Mouse (Mus musculus) neural tube, embryonic 14.5 days (tissue): ENCODE data around the gene Pard6b. TPM values are rescaled to one million over a fixed set of nuclear protein-coding genes. Genes with fewer than 3 reads are reported as not detected.
A peak's percentile ranks its signal among the peaks of the same experiment; 100 is the strongest.

ENCODE experiments used
- ATAC-seq: fragments of 200-750 bp; cut with Nextera tagmentation; 2 replicates; pipeline ENCODE4 v1.8.0; 2017; ENCODE audit warnings: low read depth, mild to moderate bottlenecking, moderate TSS enrichment, moderate library complexity
- H3K27ac ChIP-seq: fragments of 300-500 bp; sonication (generic); 2 replicates; pipeline ENCODE4 v1.5.1; 2014; ENCODE audit warnings: low read depth, mild to moderate bottlenecking, control low read depth, low read length, moderate library complexity, mixed read lengths
- H3K27me3 ChIP-seq: fragments of 300-500 bp; sonication (generic); 2 replicates; pipeline ENCODE4 v1.6.1; 2014; ENCODE audit warnings: low read length; ENCODE audit not compliant: control insufficient read depth, insufficient read depth
- H3K36me3 ChIP-seq: fragments of 300-500 bp; sonication (generic); 2 replicates; pipeline ENCODE4 v1.6.1; 2014; ENCODE audit warnings: low read length, mixed read lengths; ENCODE audit not compliant: control insufficient read depth, insufficient read depth
- H3K4me1 ChIP-seq: fragments of 300-500 bp; sonication (generic); 2 replicates; pipeline ENCODE4 v1.6.1; 2014; ENCODE audit warnings: low read length; ENCODE audit not compliant: control insufficient read depth, insufficient read depth
- H3K4me2 ChIP-seq: fragments of 300-500 bp; sonication (generic); 2 replicates; pipeline ENCODE4 v1.6.1; 2014; ENCODE audit warnings: mild to moderate bottlenecking, low read depth, low read length, control low read depth
- H3K4me3 ChIP-seq: fragments of 300-500 bp; sonication (generic); 2 replicates; pipeline ENCODE4 v1.5.1; 2014; ENCODE audit warnings: low read depth, low read length, control low read depth, mixed read lengths
- H3K9ac ChIP-seq: fragments of 300-500 bp; sonication (generic); replicated peaks from 2 replicates; pipeline ENCODE4 v1.6.1; 2014; ENCODE audit warnings: low read depth, mild to moderate bottlenecking, control low read depth, low read length, mixed read lengths
- H3K9me3 ChIP-seq: fragments of 300-500 bp; sonication (generic); 2 replicates; pipeline ENCODE4 v1.6.1; 2016; ENCODE audit warnings: low read length; ENCODE audit not compliant: control insufficient read depth
- whole genome bisulfite sequencing: fragments of 180-500 bp; shearing (Covaris S2); extraction: QIAGEN DNeasy Blood & Tissue Kit; methylation state at CpG from one replicate; pipeline ENCODE4 v1.1.7; 2014; 5-methylcytosine and 5-hydroxymethylcytosine counted together
- polyA plus RNA-seq: library from polyadenylated mRNA; unstranded; fragments of >200 nt; fragmentation: Nextera tagmentation; extraction: Ambion mirVana; gene quantifications from 2 replicates; pipeline ENCODE4 v1.2.1, GENCODE M21; 2014

The Pard6b gene
- 8.5 and 11.2 TPM in 2 replicates for polyA plus RNA-seq

DNA sequence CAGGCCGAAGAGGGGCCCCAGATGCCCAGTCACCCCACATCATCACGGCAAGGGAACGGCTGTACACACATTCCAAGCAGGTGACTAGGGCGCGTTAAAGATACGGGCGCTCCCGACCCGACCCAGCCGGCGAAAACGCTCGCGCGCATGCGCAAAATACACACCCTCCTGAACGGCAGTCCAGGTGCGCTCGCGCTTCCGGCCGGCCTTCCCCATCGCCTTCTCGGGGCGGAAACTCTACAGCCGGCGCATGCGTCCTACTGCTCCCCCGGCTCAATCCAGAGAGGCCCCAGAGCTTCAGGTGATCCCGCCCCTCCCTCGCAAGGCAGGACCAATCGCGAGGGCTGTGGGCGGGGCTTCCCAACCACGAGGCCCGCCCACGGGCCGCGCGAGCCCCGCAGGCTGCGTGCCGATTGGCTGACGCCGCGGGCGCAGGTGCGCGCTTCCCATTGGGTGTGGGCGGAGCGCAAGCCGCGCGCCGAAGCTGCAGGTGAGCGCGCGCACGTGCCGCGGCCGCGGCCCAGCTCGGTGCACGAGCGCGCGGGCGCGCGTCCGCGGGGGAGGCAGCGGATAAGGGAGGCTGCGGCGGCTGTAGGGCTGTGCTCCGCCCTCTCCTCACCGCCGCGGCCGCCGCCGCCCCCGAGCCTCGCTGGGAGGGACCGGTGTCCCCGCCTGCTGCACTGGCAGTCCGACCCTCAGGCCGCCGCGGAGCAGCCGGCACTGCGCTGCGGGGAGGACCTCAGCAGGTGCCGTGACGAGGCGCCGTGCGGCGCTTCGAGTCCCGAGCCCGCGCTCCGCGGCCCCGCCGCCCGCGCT lies at the start of gene Pard6b:
Pard6b (plus strand) TSS at position 574 of the 816 bp plus-strand sequence.
- Histone ChIP-seq H3K27me3 (no peaks in the 10 kb centered on the region), H3K9me3 (no peaks in the 10 kb centered on the region), H3K27ac (peak within 1 kb of the TSS; percentile 88), H3K9ac (peak within 1 kb of the TSS; percentile 83), H3K4me1 (peaks cover 11% of the 10 kb centered on the region), H3K4me2 (peak within 1 kb of the TSS; percentile 76), H3K4me3 (peak within 1 kb of the TSS; percentile 71), H3K36me3 (no peaks in the 10 kb centered on the region)
- peak; percentile 95 for ATAC-seq
- WGBS = under 1% methylated on average over 82 of the region's 110 CpGs

DNA sequence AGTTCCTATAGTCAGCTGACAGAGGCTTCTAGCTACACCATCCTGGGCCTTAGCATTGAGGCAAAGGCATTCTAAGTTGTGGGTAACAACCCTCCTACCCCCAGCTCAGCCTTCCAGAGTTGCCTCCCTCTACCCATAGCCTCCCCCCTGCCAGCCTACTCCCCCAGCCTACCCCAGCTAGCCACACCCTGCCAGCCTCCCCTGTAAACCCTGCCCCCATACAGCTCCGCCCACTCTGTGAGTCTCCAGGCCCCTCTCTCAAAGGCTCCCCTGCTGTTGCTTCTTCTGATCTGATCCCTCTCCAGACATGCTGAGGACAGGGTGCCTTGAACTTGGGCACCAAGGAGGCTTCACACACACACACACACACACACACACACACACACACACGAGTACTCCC lies 49.0 kb upstream of the Pard6b start:
- Histone ChIP-seq H3K4me3 (no peak overlapping the region), H3K27ac (no peak overlapping the region), H3K9ac (no peak overlapping the region), H3K4me2 (no peak overlapping the region), H3K9me3 (no peaks in the 10 kb centered on the region), H3K36me3 (no peaks in the 10 kb centered on the region), H3K27me3 (no peaks in the 10 kb centered on the region), H3K4me1 (no peaks in the 10 kb centered on the region)
- WGBS = 69% methylated on average over 2 of the region's 2 CpGs
- ATAC-seq = no peak

DNA sequence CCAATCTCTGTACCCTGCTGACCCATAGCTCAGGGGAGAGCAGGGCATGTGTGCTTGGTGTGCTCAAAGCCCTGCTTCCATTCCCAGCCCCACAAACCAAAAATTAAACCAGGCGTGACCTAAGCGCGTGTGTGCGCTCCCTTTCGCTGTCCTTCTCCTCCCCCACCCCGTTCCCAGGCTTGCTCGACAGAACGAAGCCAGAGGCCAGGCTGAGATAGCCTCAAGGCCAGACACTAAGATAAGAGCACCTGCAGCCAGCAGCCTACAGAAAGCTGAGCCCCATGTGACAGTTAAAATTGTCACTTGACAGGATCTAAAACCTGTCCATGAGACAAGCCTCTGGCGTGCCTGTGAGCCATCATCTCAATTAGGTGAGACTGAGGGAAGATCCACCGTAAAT lies 46.9 kb upstream of the Pard6b start:
- no peak for ATAC-seq
- H3K27ac ChIP-seq = no peak overlapping the region
- WGBS = 64% methylated on average over 10 of the region's 10 CpGs
- no peaks in the 10 kb centered on the region for H3K9me3 ChIP-seq
- H3K27me3 ChIP-seq = no peaks in the 10 kb centered on the region
- no peak overlapping the region for H3K4me3 ChIP-seq
- H3K9ac ChIP-seq = no peak overlapping the region
- no peaks in the 10 kb centered on the region for H3K4me1 ChIP-seq
- H3K36me3 ChIP-seq = no peaks in the 10 kb centered on the region
- H3K4me2 ChIP-seq = no peak overlapping the region

DNA sequence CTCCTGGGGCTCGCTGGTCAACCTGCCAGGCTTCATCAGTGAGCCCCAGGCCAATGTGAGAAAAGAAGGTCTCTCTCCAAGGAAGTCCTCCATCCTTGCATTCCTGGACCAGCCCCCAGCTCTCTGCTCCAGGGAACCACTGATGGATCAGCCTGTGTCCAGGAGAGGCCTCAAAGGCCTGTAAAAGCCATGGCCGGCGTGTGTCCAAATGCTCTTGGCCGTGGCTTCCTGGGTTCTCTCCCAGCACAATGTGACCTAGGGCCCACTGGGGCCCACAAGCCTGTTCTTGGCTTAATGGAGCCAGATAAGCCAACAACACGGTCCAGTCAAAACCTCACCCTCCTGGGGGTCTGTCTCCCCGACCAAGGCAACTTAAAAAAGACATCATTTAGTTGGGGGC lies 44.9 kb upstream of the Pard6b start:
- no peaks in the 10 kb centered on the region for H3K4me1 ChIP-seq
- 90% methylated on average over 6 of the region's 6 CpGs for WGBS
- no peak overlapping the region for H3K9ac ChIP-seq
- H3K4me2 ChIP-seq = no peak overlapping the region
- no peak for ATAC-seq
- no peaks in the 10 kb centered on the region for H3K27me3 ChIP-seq
- no peak overlapping the region for H3K4me3 ChIP-seq
- no peaks in the 10 kb centered on the region for H3K9me3 ChIP-seq
- H3K27ac ChIP-seq = no peak overlapping the region
- H3K36me3 ChIP-seq = no peaks in the 10 kb centered on the region

DNA sequence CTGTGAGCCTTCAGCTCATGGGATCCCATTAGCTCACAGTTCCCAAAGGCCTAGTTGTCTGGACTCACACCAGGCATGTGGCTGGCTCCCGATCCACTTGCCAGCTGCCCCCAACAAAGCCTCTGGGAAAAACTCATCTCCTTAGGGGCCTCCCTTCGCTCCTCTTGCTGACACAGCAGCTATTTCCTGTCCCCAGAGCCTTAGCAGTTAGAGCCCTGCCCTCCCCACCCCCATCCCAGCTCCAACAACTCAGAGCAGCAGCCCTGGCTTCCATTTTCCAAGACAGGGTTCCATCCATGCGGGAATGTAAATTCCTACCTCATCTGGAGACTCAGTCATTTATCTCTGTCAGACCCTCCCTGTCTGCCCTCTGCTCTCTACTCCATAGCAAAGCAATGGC lies 43.7 kb upstream of the Pard6b start:
- no peaks in the 10 kb centered on the region for H3K4me1 ChIP-seq
- no peak overlapping the region for H3K4me2 ChIP-seq
- 15% methylated on average over 3 of the region's 3 CpGs for WGBS
- H3K27me3 ChIP-seq = no peaks in the 10 kb centered on the region
- no peak for ATAC-seq
- no peak overlapping the region for H3K27ac ChIP-seq
- H3K4me3 ChIP-seq = no peak overlapping the region
- no peaks in the 10 kb centered on the region for H3K9me3 ChIP-seq
- H3K36me3 ChIP-seq = no peaks in the 10 kb centered on the region
- no peak overlapping the region for H3K9ac ChIP-seq

DNA sequence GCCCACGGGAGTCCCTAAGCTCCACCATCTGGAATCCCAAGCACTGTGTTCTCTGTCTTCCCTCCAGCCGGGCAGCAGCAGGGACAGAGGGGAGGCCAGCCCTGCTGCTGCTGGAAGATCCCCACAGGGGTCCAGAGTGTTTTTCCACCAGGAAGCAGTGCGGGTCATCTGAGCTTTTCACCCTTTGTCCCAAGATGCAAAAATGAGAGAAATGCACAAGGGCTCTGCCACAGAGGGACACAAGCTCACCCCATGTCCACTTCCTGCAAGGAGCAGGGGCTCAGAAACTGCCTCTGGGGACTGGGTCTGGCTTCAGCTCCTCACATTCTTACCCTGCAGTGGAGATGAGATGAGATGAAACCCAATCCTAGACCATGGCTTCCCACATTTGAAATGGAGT lies 40.1 kb upstream of the Pard6b start:
- Histone ChIP-seq H3K36me3 (no peaks in the 10 kb centered on the region), H3K27ac (no peak overlapping the region; the same call in 1 of the 2 replicates), H3K9ac (no peak overlapping the region), H3K4me2 (no peak overlapping the region), H3K4me1 (no peaks in the 10 kb centered on the region), H3K4me3 (no peak overlapping the region), H3K9me3 (no peaks in the 10 kb centered on the region), H3K27me3 (no peaks in the 10 kb centered on the region)
- 43% methylated on average over 3 of the region's 3 CpGs for WGBS
- ATAC-seq = no peak

DNA sequence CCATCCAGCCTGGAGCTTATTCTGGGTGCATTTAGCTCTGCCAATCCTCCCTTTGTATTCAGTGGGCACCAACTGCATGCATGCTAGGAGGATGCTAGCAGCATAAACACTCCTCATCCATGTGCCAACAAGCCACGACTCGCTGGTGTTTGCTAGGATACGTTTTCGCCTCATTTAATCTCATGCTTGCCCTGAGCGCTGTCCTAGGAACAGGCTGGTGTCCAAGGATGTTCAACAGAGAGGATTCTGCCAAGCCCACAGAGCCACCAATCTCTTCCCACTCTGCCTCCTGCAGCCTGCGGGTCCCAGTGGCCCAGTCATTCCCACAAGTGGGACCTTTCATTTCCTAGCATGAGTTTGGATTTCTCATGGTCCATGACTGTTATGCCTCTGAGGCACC lies 38.8 kb upstream of the Pard6b start:
- 56% methylated on average over 6 of the region's 6 CpGs for WGBS
- H3K4me1 ChIP-seq = no peaks in the 10 kb centered on the region
- H3K9ac ChIP-seq = no peak overlapping the region
- H3K36me3 ChIP-seq = no peaks in the 10 kb centered on the region
- H3K9me3 ChIP-seq = no peaks in the 10 kb centered on the region
- no peak overlapping the region for H3K4me2 ChIP-seq
- no peak overlapping the region for H3K27ac ChIP-seq
- no peak overlapping the region for H3K4me3 ChIP-seq
- H3K27me3 ChIP-seq = no peaks in the 10 kb centered on the region
- ATAC-seq = peak; percentile 41; the same call in 1 of the 2 replicates

DNA sequence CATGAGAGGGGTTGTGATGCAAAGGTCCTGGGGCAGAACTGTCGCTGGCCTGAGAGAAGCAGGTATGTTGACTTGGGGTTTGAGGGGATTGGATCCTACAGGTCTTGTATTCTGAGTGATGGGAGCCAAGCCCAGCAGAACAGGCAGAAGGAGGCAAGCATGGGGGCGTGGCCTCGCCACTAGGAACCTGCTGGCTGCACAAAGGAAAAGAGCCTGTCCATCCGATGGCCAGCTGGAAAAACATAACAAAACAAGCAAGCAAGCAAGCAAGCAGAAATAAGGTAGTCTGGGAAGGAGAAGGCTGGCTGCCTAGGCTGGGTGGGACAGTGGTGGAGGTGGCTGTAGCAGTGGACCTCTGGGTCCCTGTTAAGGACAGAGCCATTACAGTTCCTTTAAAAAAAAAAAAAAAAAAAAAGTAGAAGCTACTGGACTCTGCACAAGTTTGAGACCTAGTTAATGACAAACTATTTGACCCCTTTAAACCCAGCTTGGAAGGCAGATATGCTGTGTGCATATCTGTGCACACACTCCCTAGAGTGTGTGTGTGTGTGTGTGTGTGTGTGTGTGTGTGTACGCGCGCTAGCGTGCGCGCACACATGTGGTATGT lies 36.0 kb upstream of the Pard6b start:
- Histone ChIP-seq H3K27ac (no peak overlapping the region), H3K4me3 (no peak overlapping the region), H3K36me3 (no peaks in the 10 kb centered on the region), H3K4me1 (no peaks in the 10 kb centered on the region; the same call in 1 of the 2 replicates), H3K9ac (no peak overlapping the region), H3K27me3 (peaks cover 6% of the 10 kb centered on the region), H3K9me3 (no peaks in the 10 kb centered on the region), H3K4me2 (no peak overlapping the region)
- WGBS = 76% methylated on average over 10 of the region's 10 CpGs
- no peak for ATAC-seq

DNA sequence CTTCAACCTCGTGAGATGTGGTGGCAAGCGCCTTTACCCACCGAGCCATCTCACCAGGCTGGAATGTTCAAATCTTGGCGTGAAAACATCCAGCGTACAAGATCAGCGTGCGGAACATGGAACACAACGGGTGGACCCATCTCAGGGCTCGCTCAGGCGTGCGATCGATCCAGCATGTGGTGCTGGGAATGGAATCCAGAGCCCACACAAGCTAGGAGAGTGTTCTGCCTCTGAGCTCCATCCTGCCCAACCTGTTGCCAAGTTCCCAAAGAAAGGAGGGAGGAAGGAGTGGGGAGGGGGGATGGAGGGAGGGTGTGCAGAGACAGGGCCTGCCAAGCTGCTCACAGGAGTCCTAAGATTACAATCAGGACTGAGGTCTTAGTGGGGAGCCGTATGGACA lies 35.4 kb upstream of the Pard6b start:
- Histone ChIP-seq H3K4me2 (no peak overlapping the region), H3K36me3 (no peaks in the 10 kb centered on the region), H3K27me3 (peaks cover 7% of the 10 kb centered on the region), H3K4me1 (peaks cover 5% of the 10 kb centered on the region), H3K4me3 (no peak overlapping the region), H3K9ac (no peak overlapping the region), H3K27ac (no peak overlapping the region), H3K9me3 (no peaks in the 10 kb centered on the region)
- 74% methylated on average over 13 of the region's 13 CpGs for WGBS
- no peak for ATAC-seq
